Mouse (Mus musculus) brown adipose tissue, adult 24 weeks (tissue): ENCODE data around the gene Calm2. TPM values are rescaled to one million over a fixed set of nuclear protein-coding genes. Genes with fewer than 3 reads are reported as not detected.
A peak's percentile ranks its signal among the peaks of the same experiment; 100 is the strongest.

Experiments used
- H3K27ac ChIP-seq: fragments of 200-500 bp; replicated peaks from 2 replicates; pipeline ENCODE4 v1.5.1; 2012; ENCODE audit warnings: low read depth, mild to moderate bottlenecking, low read length
- H3K4me1 ChIP-seq: fragments of 200-500 bp; 2 replicates; pipeline ENCODE4 v1.6.1; 2012; ENCODE audit warnings: low read length, mixed read lengths; ENCODE audit not compliant: control insufficient read depth, insufficient read depth, insufficient read length
- H3K4me3 ChIP-seq: fragments of 200-500 bp; 2 replicates; pipeline ENCODE4 v1.5.1; 2012; ENCODE audit warnings: low read depth, mild to moderate bottlenecking, low read length, moderate library complexity; ENCODE audit not compliant: insufficient read depth
- polyA plus RNA-seq: library from polyadenylated mRNA; stranded (reverse); fragments of >200 nt; gene quantifications from 2 replicates; pipeline ENCODE4 v1.2.4, GENCODE M21; 2012; ENCODE audit not compliant: missing spikeins, insufficient read depth, insufficient read length

Calm2 gene
- polyA plus RNA-seq: 250 and 275 TPM in 2 replicates

GRCm38 (mm10) chr17:87446767-87447611 is at the start of gene Calm2:
Calm2 (minus strand) TSS chr17:87446935.
- H3K27ac ChIP-seq: peak within 1 kb of the TSS; percentile 94
- H3K4me3 ChIP-seq: peak within 1 kb of the TSS; percentile 76
- H3K4me1 ChIP-seq: 0 out of 2 replicates have a peak, but pooled peaks cover 3% of the 10 kb centered on the region

DNA sequence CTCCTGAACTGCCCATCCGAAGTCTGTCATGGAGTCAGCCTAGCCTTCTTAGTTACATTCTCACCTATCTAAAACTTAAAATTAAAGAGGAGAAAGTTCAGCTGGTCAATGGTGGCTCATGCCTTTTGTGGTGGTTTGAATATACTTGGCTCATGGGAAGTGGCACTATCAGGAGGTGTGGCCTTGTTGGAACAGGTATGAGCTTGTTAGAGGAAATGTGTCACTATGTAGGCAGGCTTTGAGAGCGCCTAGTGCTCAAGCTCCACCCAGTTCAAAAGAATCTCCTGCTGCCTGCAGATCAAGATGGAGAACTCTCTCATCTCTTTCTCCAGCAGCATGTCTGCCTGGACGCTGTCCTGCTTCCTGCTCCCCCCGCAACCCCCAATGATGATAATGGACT is 48.8 kb upstream of the Calm2 start:
- Histone ChIP-seq H3K4me1 (no peaks in the 10 kb centered on the region), H3K27ac (no peak overlapping the region), H3K4me3 (no peak overlapping the region)

DNA sequence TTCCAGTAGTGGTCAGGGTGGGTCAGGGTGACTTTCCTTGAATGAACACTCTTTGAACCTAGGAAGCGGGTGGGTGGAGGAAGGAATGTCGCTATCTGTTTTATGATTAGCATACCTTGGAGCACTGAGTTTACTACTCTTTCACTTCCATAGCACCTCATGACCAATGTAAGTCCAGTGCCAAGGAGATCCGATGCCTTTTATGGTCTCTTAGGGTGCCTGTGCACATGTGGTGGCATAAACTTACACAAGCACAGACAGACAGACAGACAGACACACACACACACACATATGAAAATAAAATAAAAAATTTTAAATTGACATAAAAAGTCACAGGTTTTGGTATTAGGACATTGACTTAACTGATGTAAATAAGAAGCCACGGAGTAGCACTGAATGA is 47.6 kb upstream of the Calm2 start:
- no peak overlapping the region for H3K4me3 ChIP-seq
- H3K4me1 ChIP-seq: no peaks in the 10 kb centered on the region
- no peak overlapping the region for H3K27ac ChIP-seq

- no peaks in the 10 kb centered on the region for H3K4me1 ChIP-seq
- H3K4me3 ChIP-seq: no peak overlapping the region
- no peak overlapping the region for H3K27ac ChIP-seq
These were observed 45.6 kb upstream of the Calm2 start for GRCm38 (mm10) chr17:87492286-87492685.

GRCm38 (mm10) chr17:87490295-87490694 is 43.6 kb upstream of the Calm2 start:
- Histone ChIP-seq H3K27ac (no peak overlapping the region), H3K4me3 (no peak overlapping the region), H3K4me1 (no peaks in the 10 kb centered on the region)

- Histone ChIP-seq H3K27ac (no peak overlapping the region), H3K4me1 (peaks cover 3% of the 10 kb centered on the region; the same call in 1 of the 2 replicates), H3K4me3 (no peak overlapping the region)
These were observed 39.0 kb upstream of the Calm2 start for GRCm38 (mm10) chr17:87485751-87486150.

DNA sequence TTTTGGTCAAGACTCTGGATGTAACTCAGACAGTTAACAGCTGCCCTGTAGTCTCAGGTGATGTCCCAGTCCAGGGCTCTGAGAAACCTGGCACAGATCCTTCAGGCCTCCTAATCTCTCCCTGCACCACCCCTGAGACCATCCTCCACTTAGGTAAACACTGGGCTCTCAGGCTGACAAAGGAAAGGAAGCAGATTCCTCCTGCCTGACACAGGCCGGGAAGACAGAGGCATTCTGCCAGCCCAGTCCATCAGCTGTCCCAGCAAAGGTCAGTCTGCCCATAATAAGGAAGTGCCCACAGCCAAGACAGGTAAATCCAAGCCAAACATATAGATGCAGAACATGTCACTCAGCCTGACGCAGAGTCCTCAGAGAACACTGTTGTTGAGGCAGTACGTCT is 36.1 kb upstream of the Calm2 start:
- Histone ChIP-seq H3K27ac (no peak overlapping the region), H3K4me3 (no peak overlapping the region), H3K4me1 (peaks cover 3% of the 10 kb centered on the region)

- no peak overlapping the region for H3K27ac ChIP-seq
- peaks cover 5% of the 10 kb centered on the region for H3K4me1 ChIP-seq
- no peak overlapping the region for H3K4me3 ChIP-seq
These were observed 31.8 kb upstream of the Calm2 start for GRCm38 (mm10) chr17:87478569-87478968.

- peaks cover 6% of the 10 kb centered on the region for H3K4me1 ChIP-seq
- H3K27ac ChIP-seq: no peak overlapping the region
- H3K4me3 ChIP-seq: no peak overlapping the region
These were observed 30.9 kb upstream of the Calm2 start for GRCm38 (mm10) chr17:87477611-87478010.

DNA sequence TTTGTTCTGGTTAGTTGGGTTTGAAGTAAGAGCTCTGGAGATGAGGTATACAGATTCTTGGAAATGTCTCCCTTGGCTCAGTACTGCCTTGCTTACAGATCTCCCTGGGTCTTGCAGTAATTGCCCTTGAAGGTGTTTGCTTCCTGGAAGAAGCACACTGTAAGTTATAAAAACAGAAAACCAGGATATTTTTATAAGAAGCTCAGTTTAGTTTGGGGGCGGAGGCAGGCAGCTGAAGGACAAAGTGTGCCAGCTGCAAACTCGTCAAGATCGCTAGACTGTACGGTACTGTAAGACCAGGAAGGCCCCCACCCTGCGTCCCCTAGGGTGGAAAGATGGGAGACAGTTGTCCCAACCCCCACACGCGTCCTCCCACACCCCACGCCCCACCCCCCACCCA is 28.6 kb upstream of the Calm2 start:
- no peak overlapping the region for H3K4me3 ChIP-seq
- H3K27ac ChIP-seq: no peak overlapping the region
- H3K4me1 ChIP-seq: peaks cover 4% of the 10 kb centered on the region; the same call in 1 of the 2 replicates

- H3K4me1 ChIP-seq: peaks cover 4% of the 10 kb centered on the region; the same call in 1 of the 2 replicates
- H3K27ac ChIP-seq: no peak overlapping the region
- H3K4me3 ChIP-seq: peak overlapping the region; percentile 46
These were observed 27.7 kb upstream of the Calm2 start for GRCm38 (mm10) chr17:87474501-87474795.

- Histone ChIP-seq H3K27ac (no peak overlapping the region), H3K4me3 (peak overlapping the region; percentile 46), H3K4me1 (peaks cover 4% of the 10 kb centered on the region; the same call in 1 of the 2 replicates)
These were observed 27.2 kb upstream of the Calm2 start for GRCm38 (mm10) chr17:87473736-87474500.

GRCm38 (mm10) chr17:87473441-87473735 is 26.7 kb upstream of the Calm2 start:
- Histone ChIP-seq H3K4me1 (0 out of 2 replicates have a peak, but pooled peaks cover 4% of the 10 kb centered on the region), H3K27ac (0 out of 2 replicates have a peak overlapping the region, but pooled peaks have one; percentile 4), H3K4me3 (peak overlapping the region; percentile 46)

GRCm38 (mm10) chr17:87472879-87473278 is 26.1 kb upstream of the Calm2 start:
- 0 out of 2 replicates have a peak, but pooled peaks cover 4% of the 10 kb centered on the region for H3K4me1 ChIP-seq
- no peak overlapping the region for H3K4me3 ChIP-seq
- H3K27ac ChIP-seq: no peak overlapping the region

GRCm38 (mm10) chr17:87471661-87472060 is 24.9 kb upstream of the Calm2 start:
- no peak overlapping the region for H3K4me3 ChIP-seq
- 0 out of 2 replicates have a peak, but pooled peaks cover 4% of the 10 kb centered on the region for H3K4me1 ChIP-seq
- H3K27ac ChIP-seq: no peak overlapping the region
